Mouse (Mus musculus) lung, postnatal 0 days (tissue): ENCODE results near the gene Ttll8. TPM values are rescaled to one million over a fixed set of nuclear protein-coding genes. Genes with fewer than 3 reads are reported as not detected.

ENCODE experiments used
- ATAC-seq: fragments of 200-750 bp; cut with Nextera tagmentation; 2 replicates; pipeline ENCODE4 v1.8.0; 2017; ENCODE audit warnings: moderate library complexity
- DNase-seq: peaks from one replicate; pipeline ENCODE4 v3.0.0-alpha.2; 2016; ENCODE audit warnings: low spot score
- H3K27ac ChIP-seq: fragments of 300-500 bp; sonication (generic); 2 replicates; pipeline ENCODE4 v1.5.1; 2014; ENCODE audit warnings: antibody characterized with exemption, mild to moderate bottlenecking, low read length, mixed read lengths
- H3K27me3 ChIP-seq: fragments of 300-500 bp; sonication (generic); replicated peaks from 2 replicates; pipeline ENCODE4 v1.6.1; 2014; ENCODE audit warnings: low read length, mixed read lengths; ENCODE audit not compliant: insufficient read depth
- H3K36me3 ChIP-seq: fragments of 300-500 bp; sonication (generic); 2 replicates; pipeline ENCODE4 v1.6.1; 2014; ENCODE audit warnings: low read length, mixed read lengths; ENCODE audit not compliant: insufficient read depth
- H3K4me1 ChIP-seq: fragments of 300-500 bp; sonication (generic); 2 replicates; pipeline ENCODE4 v1.6.1; 2014; ENCODE audit warnings: antibody characterized with exemption, low read depth, low read length, mixed read lengths; ENCODE audit not compliant: insufficient read depth
- H3K4me2 ChIP-seq: fragments of 300-500 bp; sonication (generic); replicated peaks from 2 replicates; pipeline ENCODE4 v1.6.1; 2014; ENCODE audit warnings: low read depth, mild to moderate bottlenecking, low read length, moderate library complexity, mixed read lengths
- H3K4me3 ChIP-seq: fragments of 300-500 bp; sonication (generic); 2 replicates; pipeline ENCODE4 v1.5.1; 2014; ENCODE audit warnings: low read depth, low read length
- H3K9ac ChIP-seq: fragments of 300-500 bp; sonication (generic); replicated peaks from 2 replicates; pipeline ENCODE4 v1.6.1; 2014; ENCODE audit warnings: low read depth, mild to moderate bottlenecking
- H3K9me3 ChIP-seq: fragments of 300-500 bp; sonication (generic); 2 replicates; pipeline ENCODE4 v1.6.1; 2016; ENCODE audit warnings: low read length, mixed read lengths
- CTCF ChIP-seq: IDR thresholded peaks from 2 replicates; pipeline ENCODE4 v1.5.1; 2016; ENCODE audit warnings: antibody characterized with exemption, mild to moderate bottlenecking
- EP300 ChIP-seq: IDR thresholded peaks from 2 replicates; pipeline ENCODE4 v1.6.1; 2016; ENCODE audit warnings: antibody characterized with exemption, mild to moderate bottlenecking, control low read depth
- WGBS: fragments of 180-500 bp; shearing (Covaris S2); extraction: QIAGEN DNeasy Blood & Tissue Kit; methylation state at CpG from one replicate; pipeline ENCODE4 v1.1.7; 2014; 5-methylcytosine and 5-hydroxymethylcytosine counted together
- polyA plus RNA-seq: library from polyadenylated mRNA; unstranded; fragments of >200 nt; fragmentation: Nextera tagmentation; extraction: Ambion mirVana; gene quantifications from 2 replicates; pipeline ENCODE4 v1.2.1, GENCODE M21; 2015

Gene Ttll8
- polyA plus RNA-seq, 1 experiment from 2014 or later: 0.06 TPM

DNA sequence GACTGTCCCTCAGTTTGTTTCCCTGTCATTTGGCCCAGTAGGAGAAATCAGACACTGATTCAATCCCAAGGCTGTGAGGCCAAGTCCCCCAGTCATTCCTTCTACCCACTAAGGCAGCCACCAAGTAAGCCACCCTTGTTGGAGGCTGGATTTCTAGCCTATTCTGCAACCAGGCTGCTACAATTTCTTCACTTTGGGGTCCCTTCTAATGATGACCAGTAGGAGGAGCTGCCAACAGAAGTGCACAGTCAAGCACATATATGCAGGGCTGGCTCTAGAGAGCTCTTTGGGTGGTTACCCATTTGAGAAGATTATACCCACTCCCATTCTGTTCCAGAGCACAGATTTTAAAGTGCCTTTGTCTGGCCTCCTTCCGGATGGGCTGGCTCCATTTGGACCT is 51.1 kb downstream of the Ttll8 start:
- Histone ChIP-seq H3K9ac (no peak overlapping the region), H3K9me3 (no peaks in the 10 kb centered on the region), H3K4me2 (no peak overlapping the region), H3K36me3 (no peaks in the 10 kb centered on the region), H3K27ac (no peak overlapping the region), H3K4me3 (no peak overlapping the region), H3K4me1 (no peaks in the 10 kb centered on the region), H3K27me3 (no peaks in the 10 kb centered on the region)
- WGBS: 73% methylated on average over 1 of the region's 1 CpGs
- TF ChIP-seq EP300 (no peak), CTCF (peak; percentile 53)
- DNase-seq (peak; percentile 28), ATAC-seq (no peak)

- Histone ChIP-seq H3K9me3 (no peaks in the 10 kb centered on the region), H3K4me1 (no peaks in the 10 kb centered on the region), H3K27me3 (no peaks in the 10 kb centered on the region), H3K36me3 (no peaks in the 10 kb centered on the region), H3K27ac (no peak overlapping the region), H3K9ac (no peak overlapping the region), H3K4me2 (no peak overlapping the region), H3K4me3 (no peak overlapping the region)
- peak; percentile 68 for ATAC-seq
- peak; percentile 53 for DNase-seq
- WGBS: 58% methylated on average over 15 of the region's 15 CpGs
- TF ChIP-seq CTCF (no peak), EP300 (no peak)
Measured at GRCm38 (mm10) chr15:88902200-88902875, 51.9 kb downstream of the Ttll8 start.

DNA sequence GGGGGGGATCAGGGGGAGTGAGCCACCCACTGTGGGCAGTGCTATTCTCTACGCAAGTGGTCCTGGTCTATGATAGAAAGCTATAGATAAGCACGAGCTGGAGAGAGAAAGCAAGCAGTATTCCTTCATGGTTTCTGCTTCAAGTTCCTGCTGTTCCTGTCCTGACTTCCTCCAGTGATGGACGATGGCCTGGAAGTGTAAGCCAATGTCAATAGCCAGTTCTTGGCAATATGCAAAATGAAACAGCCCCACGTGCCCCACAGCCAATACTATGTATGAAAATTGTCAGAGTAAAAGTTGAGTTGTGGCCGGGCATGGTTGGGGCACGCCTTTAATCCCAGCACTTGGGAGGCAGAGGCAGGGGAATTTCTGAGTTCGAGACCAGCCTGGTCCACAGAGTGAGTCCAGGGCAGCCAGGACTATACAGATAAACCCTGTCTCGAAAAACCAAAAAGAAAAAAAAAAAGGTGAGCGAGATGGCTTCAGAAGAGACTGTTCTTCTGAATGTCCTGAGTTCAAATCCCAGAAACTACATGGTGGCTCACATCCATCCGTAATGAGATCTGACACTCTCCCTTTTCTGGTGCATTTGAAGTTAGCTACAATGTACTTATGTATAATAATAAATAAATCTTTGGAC is 57.8 kb downstream of the Ttll8 start:
- Histone ChIP-seq H3K4me1 (no peaks in the 10 kb centered on the region), H3K9ac (no peak overlapping the region), H3K27me3 (no peaks in the 10 kb centered on the region), H3K4me3 (no peak overlapping the region), H3K9me3 (no peaks in the 10 kb centered on the region), H3K4me2 (no peak overlapping the region), H3K36me3 (no peaks in the 10 kb centered on the region), H3K27ac (no peak overlapping the region)
- TF ChIP-seq CTCF (no peak), EP300 (no peak)
- 76% methylated on average over 10 of the region's 10 CpGs for WGBS
- ATAC-seq: no peak
- no peak for DNase-seq

- Histone ChIP-seq H3K4me2 (no peak overlapping the region), H3K27ac (no peak overlapping the region), H3K36me3 (no peaks in the 10 kb centered on the region), H3K4me1 (no peaks in the 10 kb centered on the region), H3K4me3 (no peak overlapping the region), H3K9me3 (no peaks in the 10 kb centered on the region), H3K9ac (no peak overlapping the region), H3K27me3 (no peaks in the 10 kb centered on the region)
- 67% methylated on average over 6 of the region's 6 CpGs for WGBS
- ATAC-seq (no peak), DNase-seq (no peak)
- TF ChIP-seq CTCF (no peak), EP300 (no peak)
Measured at GRCm38 (mm10) chr15:88895891-88896290, 58.3 kb downstream of the Ttll8 start.

GRCm38 (mm10) chr15:88895119-88895518 is 59.1 kb downstream of the Ttll8 start:
- H3K9ac ChIP-seq: no peak overlapping the region
- H3K27ac ChIP-seq: no peak overlapping the region
- H3K9me3 ChIP-seq: no peaks in the 10 kb centered on the region
- no peaks in the 10 kb centered on the region for H3K4me1 ChIP-seq
- 51% methylated on average over 7 of the region's 7 CpGs for WGBS
- no peaks in the 10 kb centered on the region for H3K27me3 ChIP-seq
- no peak overlapping the region for H3K4me2 ChIP-seq
- no peak overlapping the region for H3K4me3 ChIP-seq
- TF ChIP-seq CTCF: peak; percentile 30; the same call in 1 of the 2 replicates
- no peak for TF ChIP-seq EP300
- no peak for DNase-seq
- no peak for ATAC-seq
- no peaks in the 10 kb centered on the region for H3K36me3 ChIP-seq

GRCm38 (mm10) chr15:88892876-88893275 is 61.3 kb downstream of the Ttll8 start:
- no peaks in the 10 kb centered on the region for H3K4me1 ChIP-seq
- H3K4me2 ChIP-seq: no peak overlapping the region
- no peak overlapping the region for H3K9ac ChIP-seq
- 80% methylated on average over 5 of the region's 5 CpGs for WGBS
- ATAC-seq (no peak), DNase-seq (no peak)
- H3K36me3 ChIP-seq: no peaks in the 10 kb centered on the region
- H3K27me3 ChIP-seq: no peaks in the 10 kb centered on the region
- TF ChIP-seq CTCF: no peak
- no peak for TF ChIP-seq EP300
- no peaks in the 10 kb centered on the region for H3K9me3 ChIP-seq
- no peak overlapping the region for H3K27ac ChIP-seq
- H3K4me3 ChIP-seq: no peak overlapping the region
